Mouse (Mus musculus): ENCODE data around the gene Dgki.
A peak's percentile ranks its signal among the peaks of the same experiment; 100 is the strongest.

Dgki gene

DNA sequence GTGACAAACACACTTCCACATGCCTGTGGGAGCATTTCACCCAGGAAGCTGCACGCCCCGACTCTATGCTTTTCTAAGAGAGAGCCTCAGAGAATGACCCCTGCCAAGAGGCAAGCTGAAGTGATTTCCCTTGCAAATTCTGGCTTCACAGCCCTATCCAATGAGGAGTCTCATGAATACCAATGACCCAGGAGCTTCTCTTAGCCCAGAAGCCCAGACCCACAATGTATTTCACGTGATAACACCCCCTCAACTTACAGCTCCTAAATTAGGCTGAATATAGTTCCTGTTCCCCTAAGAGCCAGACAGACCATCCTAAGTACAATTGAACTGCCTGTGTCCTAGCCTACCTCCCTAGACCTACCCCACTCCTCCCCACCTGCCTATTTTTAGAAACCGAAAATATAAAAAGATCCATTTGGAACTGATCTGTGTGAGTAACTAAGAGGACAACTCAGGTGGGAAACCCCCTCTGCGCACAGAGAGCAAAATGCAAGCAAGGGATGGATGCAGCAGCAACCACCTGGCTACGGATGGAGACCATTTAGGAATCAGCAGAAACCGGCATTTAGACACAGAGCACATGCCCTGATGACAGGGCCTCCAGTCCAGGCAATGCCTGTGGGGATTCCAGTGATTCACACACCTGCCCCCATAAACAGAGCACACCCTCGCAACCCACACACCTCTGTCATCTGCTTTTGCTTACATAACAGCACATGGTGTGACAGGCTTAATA lies 2.1 kb downstream of the Dgki start:
- DNase-seq (ENCODE audit: low read depth) = no peak

DNA sequence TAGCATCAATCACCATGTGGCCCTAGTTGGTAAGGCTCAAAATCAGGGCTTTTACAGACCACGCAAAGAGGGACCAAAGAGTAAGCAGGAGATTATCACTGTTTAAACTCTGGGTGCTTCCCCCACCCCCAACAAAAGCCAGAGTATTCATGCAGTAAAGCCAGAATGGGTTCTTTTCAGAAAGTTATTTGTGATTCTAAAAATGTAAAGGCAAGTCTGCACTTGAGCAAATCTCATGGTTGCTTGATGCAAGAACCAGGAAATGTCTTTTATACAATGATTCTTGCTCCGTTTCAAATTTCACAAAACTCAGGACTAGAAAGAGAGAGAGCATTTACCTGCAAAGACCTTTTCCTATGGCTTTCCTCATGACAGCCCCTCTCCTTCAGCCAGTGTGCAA lies 7.9 kb downstream of the Dgki start:
- DNase-seq (ENCODE audit: low read depth) = no peak

- no peak for DNase-seq (ENCODE audit: low read depth)
These were observed 8.8 kb downstream of the Dgki start for GRCm38 (mm10) chr6:37291171-37291570.

- no peak for DNase-seq (ENCODE audit: low read depth)
These were observed 9.3 kb downstream of the Dgki start for GRCm38 (mm10) chr6:37290691-37291090.

GRCm38 (mm10) chr6:37286134-37286533 lies 13.8 kb downstream of the Dgki start:
- DNase-seq (ENCODE audit: low read depth) = no peak

DNA sequence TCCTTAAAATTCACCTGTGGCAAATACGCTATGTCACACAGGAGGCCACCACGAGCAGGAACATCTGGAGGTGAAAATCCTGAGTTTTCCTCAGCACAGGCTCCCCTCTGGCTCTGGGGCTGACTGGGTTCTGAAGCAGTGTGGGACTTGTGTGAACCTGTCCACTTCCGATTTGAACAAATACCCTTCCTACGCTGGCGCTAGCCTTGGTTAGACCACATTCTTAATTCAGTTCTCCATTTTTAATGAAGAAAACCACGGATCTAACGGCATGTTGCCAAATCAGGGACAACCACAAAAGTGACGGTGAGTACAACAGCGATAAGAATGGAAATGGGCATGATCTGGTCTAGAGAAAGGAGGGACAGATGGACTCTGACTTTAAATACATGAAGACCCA lies 15.1 kb downstream of the Dgki start:
- DNase-seq (ENCODE audit: low read depth) = no peak

- DNase-seq (ENCODE audit: low read depth) = peak; percentile 68
These were observed 16.6 kb downstream of the Dgki start for GRCm38 (mm10) chr6:37283336-37283735.

GRCm38 (mm10) chr6:37282659-37283058 lies 17.3 kb downstream of the Dgki start:
- no peak for DNase-seq (ENCODE audit: low read depth)

- peak; percentile 80 for DNase-seq (ENCODE audit: low read depth)
These were observed 22.9 kb downstream of the Dgki start for GRCm38 (mm10) chr6:37276834-37277715.

GRCm38 (mm10) chr6:37276181-37276580 lies 23.8 kb downstream of the Dgki start:
- DNase-seq (ENCODE audit: low read depth) = peak; percentile 63

GRCm38 (mm10) chr6:37270905-37271591 lies 28.9 kb downstream of the Dgki start:
- DNase-seq (ENCODE audit: low read depth) = peak; percentile 86

- DNase-seq (ENCODE audit: low read depth) = peak; percentile 31
These were observed 31.4 kb downstream of the Dgki start for GRCm38 (mm10) chr6:37268589-37268988.

DNA sequence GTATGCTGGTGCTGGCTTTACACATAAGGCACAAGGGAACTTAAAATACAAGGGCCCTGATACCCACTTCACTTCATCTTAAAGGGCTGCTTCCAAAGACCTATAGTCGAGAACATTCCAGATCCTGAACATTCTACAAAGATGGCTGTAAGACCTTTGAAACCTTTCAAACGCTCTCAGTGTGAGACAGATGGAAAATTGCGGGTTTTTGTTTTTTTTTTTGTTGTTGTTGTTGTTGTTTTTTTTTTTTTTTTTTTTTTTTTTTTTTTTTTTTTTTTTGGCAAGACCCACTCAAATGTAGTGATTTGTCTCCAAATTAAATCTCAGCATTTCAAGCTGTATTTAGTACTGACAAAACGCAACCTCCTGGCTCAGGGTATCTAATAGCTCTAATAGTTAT lies 32.0 kb downstream of the Dgki start:
- no peak for DNase-seq (ENCODE audit: low read depth)

DNA sequence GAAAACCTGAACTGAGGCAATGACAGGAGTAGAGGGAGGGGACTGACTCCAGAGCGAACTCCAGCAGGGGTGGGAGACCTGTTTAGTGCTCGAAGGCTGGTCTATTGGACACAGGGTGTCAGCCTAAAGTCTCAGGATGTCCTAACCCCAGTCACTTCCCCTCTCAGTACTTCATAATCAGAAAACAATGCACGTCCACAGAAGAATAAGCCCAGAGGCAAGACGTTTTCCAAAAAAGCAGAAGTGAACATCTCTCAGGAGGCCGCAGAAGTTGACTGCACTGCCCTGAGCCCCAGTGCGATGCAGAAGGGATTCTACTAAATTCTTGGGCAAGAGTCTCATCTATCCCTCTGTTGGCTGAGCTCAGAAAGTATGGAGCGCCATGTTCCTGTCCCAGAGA lies 37.5 kb downstream of the Dgki start:
- no peak for DNase-seq (ENCODE audit: low read depth)

- no peak for DNase-seq (ENCODE audit: low read depth)
These were observed 38.6 kb downstream of the Dgki start for GRCm38 (mm10) chr6:37261236-37261852.

DNA sequence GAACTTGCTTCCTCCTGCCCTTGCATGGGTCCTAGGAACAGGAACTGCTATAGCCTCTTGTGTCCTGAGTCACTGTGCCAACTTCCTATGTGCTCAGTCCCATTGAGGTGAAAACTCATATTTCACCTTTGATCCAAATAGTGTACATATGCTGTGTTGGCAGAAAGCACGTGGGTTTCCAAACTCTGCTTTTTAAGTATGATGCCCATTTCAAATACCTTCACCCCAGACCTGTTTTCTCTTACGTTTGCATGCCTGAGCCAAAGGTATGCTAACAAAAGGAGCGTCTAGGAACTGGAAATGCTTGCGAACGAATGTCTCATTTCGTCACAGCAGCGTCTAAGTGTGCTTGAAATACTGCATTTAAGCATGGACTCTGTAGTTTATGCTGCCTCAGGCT lies 41.3 kb downstream of the Dgki start:
- DNase-seq (ENCODE audit: low read depth) = no peak

DNA sequence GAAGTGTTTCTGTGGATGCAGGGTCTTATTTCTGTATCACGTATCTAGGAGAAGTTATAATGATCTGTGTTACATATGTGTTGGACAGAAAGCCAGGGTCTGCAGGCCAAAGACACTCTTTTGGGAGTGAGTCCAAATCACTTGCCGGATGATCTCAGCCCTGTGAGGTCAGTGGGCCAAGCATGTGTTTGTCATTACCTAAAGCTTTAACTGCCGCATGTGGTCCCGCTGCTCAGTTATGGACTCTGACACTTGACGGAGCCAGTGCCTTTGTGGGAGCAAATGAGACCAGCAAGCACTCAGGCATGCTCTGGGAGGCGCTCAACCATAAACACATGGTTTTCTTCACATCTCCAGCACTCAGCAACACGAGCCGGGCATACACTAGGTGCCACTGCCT lies 45.8 kb downstream of the Dgki start:
- peak; percentile 63 for DNase-seq (ENCODE audit: low read depth)

DNA sequence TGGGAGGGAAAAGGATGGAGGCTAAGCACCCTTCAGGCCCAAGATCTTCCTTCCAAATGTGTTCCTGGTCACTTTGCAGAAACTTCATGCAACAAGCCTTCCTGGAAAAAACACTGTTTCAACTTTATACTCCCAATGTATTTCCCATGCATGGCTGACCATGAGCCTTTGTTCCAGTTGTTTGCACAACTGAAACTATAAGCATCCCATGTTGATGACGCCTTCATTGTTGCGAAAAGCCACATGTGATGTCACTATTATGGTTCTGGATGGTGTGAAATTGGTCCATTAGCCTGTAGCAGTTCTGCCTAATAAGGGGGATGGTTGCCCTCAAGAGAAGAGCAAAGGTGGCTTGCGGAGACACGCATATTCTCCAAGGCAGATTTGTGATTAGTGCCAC lies 47.4 kb downstream of the Dgki start:
- peak; percentile 35 for DNase-seq (ENCODE audit: low read depth)

DNA sequence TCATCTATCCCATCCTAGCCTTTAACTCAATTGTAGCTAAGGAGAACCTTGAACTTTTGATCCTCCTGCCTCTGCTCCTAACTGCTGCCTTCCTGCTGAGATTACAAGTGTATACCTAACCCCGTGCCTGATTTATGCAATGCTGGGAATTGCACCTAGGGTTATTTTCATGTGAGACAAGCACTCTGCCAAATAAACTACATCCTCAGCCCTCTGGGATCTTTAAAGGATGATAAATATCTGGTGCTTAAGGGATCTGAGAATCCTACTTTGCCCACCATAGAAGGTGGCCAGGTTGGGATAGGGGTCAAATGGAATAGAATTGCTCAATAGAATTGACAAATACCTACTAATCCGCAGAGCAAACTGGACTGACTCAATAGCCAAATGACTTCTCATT lies 49.3 kb downstream of the Dgki start:
- DNase-seq (ENCODE audit: low read depth) = no peak

DNA sequence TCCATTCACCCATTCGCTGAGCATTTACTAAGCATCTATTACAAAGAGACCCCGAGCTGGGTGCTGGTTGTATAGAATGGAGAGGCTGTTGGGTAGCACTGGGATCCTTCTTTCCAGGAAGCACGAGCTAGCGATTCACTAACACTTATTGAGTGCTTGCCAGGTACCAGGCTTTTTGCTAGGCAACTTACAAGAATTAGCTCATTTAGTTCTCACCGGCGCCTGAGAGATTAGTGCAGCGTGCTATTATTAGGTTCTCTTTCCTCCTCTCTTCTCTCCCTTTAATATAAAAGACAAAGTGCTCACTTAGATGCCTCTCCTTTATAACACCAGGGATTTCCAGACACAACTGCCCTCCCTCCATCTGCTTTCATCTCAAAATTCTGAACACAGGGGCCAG lies 54.2 kb downstream of the Dgki start:
- DNase-seq (ENCODE audit: low read depth) = no peak

DNA sequence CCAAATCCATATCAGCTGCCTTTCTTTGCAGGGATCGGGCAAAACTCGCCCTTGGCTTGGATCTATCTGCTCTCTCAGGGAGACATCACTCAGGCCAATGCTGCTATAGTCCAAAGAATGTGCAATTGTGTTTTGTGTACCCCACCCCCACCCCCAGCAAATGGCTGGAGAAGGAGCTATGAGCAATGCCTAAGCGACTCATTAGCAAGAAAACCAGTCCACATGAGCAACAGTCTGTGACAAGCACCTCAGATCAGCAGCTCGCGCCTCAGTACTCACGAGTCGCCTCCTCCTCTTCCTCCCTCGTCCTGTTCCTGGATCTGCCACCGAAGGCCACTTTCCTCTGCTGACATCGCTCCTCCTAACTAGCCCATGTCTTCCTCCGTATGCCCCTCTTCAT lies 55.9 kb downstream of the Dgki start:
- peak; percentile 56 for DNase-seq (ENCODE audit: low read depth)

- no peak for DNase-seq (ENCODE audit: low read depth)
These were observed 57.2 kb downstream of the Dgki start for GRCm38 (mm10) chr6:37242769-37243121.
